Mouse (Mus musculus): ENCODE results near the gene Fos.

GRCm38 (mm10) chr12:85513789-85514447 is 40.2 kb downstream of the Fos start:
- TF ChIP-seq MAFK (IDR thresholded peaks at IDR 0.05; ENCODE audit: insufficient read depth, low read depth, low read length) = no peak
- TF ChIP-seq HCFC1 (IDR thresholded peaks at IDR 0.05; ENCODE audit: borderline replicate concordance, insufficient read depth, low read length) = no peak

Measured in ES-E14 (cell line).